Mouse (Mus musculus) hindbrain, embryonic 14.5 days (tissue): ENCODE data around the gene Gltpd2. TPM values are rescaled to one million over a fixed set of nuclear protein-coding genes. Genes with fewer than 3 reads are reported as not detected.

Experiments
- ATAC-seq: fragments of 200-750 bp; cut with Nextera tagmentation; 2 replicates; pipeline ENCODE4 v1.8.0; 2017; ENCODE audit warnings: moderate number of reproducible peaks, mild to moderate bottlenecking, moderate TSS enrichment, moderate library complexity; ENCODE audit not compliant: low FRiP score
- DNase-seq: peaks from one replicate; pipeline ENCODE4 v3.0.0-alpha.2; 2015; ENCODE audit warnings: low spot score
- H3K27ac ChIP-seq: fragments of 300-500 bp; sonication (generic); 2 replicates; pipeline ENCODE4 v1.5.1; 2014; ENCODE audit warnings: mild to moderate bottlenecking, moderate library complexity
- H3K27me3 ChIP-seq: fragments of 300-500 bp; sonication (generic); 2 replicates; pipeline ENCODE4 v1.6.1; 2014; ENCODE audit warnings: mild to moderate bottlenecking, low read length, mixed read lengths; ENCODE audit not compliant: control insufficient read depth, insufficient read depth
- H3K36me3 ChIP-seq: fragments of 300-500 bp; sonication (generic); replicated peaks from 2 replicates; pipeline ENCODE4 v1.6.1; 2014; ENCODE audit not compliant: control insufficient read depth, insufficient read depth
- H3K4me1 ChIP-seq: fragments of 300-500 bp; sonication (generic); replicated peaks from 2 replicates; pipeline ENCODE4 v1.6.1; 2014; ENCODE audit warnings: antibody characterized with exemption, low read length, mixed read lengths; ENCODE audit not compliant: control insufficient read depth, insufficient read depth
- H3K4me2 ChIP-seq: fragments of 300-500 bp; sonication (generic); replicated peaks from 2 replicates; pipeline ENCODE4 v1.6.1; 2014; ENCODE audit warnings: mild to moderate bottlenecking, moderate library complexity
- H3K4me3 ChIP-seq: fragments of 300-500 bp; sonication (generic); replicated peaks from 2 replicates; pipeline ENCODE4 v1.5.1; 2014; ENCODE audit warnings: mild to moderate bottlenecking, low read length
- H3K9ac ChIP-seq: fragments of 300-500 bp; sonication (generic); 2 replicates; pipeline ENCODE4 v1.6.1; 2014
- H3K9me3 ChIP-seq: fragments of 300-500 bp; sonication (generic); 2 replicates; pipeline ENCODE4 v1.6.1; 2016; ENCODE audit warnings: low read length; ENCODE audit not compliant: control insufficient read depth
- WGBS: fragments of 180-500 bp; shearing (Covaris S2); extraction: QIAGEN DNeasy Blood & Tissue Kit; methylation state at CpG from one replicate; pipeline ENCODE4 v1.1.7; 2014; 5-methylcytosine and 5-hydroxymethylcytosine counted together
- polyA plus RNA-seq: library from polyadenylated mRNA; unstranded; fragments of >200 nt; fragmentation: Nextera tagmentation; extraction: Ambion mirVana; gene quantifications from 2 replicates; pipeline ENCODE4 v1.2.1, GENCODE M21; 2014

The Gltpd2 gene
- polyA plus RNA-seq, 1 experiment from 2014 or later, result 0.28 TPM

DNA sequence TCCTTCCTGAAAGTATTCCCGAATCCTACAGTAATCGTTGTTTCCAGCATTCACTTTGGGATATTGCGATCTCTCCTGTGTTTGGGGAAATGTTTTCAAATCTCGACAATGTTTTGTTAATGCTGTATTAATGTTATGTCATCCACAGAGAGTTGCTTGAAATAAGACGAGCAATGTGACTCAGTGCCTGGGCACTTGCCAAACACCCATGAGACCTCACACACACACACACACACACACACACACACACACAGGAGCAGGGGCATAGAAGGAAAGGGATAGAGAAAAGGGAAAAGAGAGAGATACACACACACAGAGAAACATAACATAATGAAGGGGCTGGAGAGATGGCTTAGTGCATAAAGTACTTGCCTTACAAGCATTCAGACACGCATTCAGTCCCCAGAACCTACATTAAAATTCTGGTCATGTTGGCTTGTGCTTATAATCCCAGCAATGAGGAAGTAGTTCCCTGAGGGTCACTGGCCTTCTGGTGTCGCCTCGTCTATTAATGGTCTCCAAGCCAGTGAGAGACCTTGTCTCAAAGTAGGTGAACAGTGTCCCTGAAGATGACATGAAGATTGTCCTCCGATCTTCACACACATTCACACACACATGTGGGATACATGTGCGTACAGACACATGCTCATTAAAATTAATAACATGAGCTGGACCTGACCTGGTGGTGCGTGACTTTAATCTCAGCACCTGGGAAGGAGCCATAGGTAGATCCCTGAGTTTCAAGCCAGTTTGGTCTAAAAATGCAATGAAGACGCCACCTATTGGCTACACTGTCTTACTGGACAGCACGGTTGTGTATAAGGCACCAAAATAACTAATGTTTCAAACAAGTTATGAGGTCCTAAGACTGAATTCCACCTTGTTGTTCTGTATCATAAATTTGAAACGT lies 19.2 kb upstream of the Gltpd2 start:
- H3K4me2 ChIP-seq, result no peak overlapping the region
- DNase-seq, result no peak
- H3K4me1 ChIP-seq, result no peaks in the 10 kb centered on the region
- ATAC-seq, result no peak
- H3K27me3 ChIP-seq, result no peaks in the 10 kb centered on the region
- no peak overlapping the region for H3K4me3 ChIP-seq
- no peaks in the 10 kb centered on the region for H3K36me3 ChIP-seq
- no peak overlapping the region for H3K9ac ChIP-seq
- WGBS, result 72% methylated on average over 14 of the region's 14 CpGs
- no peaks in the 10 kb centered on the region for H3K9me3 ChIP-seq
- no peak overlapping the region for H3K27ac ChIP-seq

DNA sequence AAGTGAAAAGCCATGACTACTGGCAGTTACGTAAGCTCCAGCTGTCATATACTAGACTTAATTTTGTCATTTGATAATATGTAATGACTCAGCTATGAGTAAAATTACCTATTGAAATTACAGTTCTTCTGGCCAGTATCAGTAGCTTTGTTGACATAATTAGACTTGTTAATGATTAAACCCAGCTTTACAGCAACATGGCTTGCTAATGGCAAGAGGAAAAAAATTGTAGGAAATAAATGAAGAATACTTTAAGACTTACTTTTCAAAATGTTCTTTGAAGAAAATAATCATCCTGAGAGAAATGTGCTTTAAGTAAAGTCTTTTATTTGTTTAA lies 18.6 kb upstream of the Gltpd2 start:
- no peaks in the 10 kb centered on the region for H3K4me1 ChIP-seq
- no peak overlapping the region for H3K4me2 ChIP-seq
- no peak for ATAC-seq
- H3K9me3 ChIP-seq, result no peaks in the 10 kb centered on the region
- no peaks in the 10 kb centered on the region for H3K36me3 ChIP-seq
- WGBS, result 93% methylated on average over 1 of the region's 1 CpGs
- no peak overlapping the region for H3K27ac ChIP-seq
- H3K9ac ChIP-seq, result no peak overlapping the region
- no peak overlapping the region for H3K4me3 ChIP-seq
- no peak for DNase-seq
- no peaks in the 10 kb centered on the region; the same call in 1 of the 2 replicates for H3K27me3 ChIP-seq

DNA sequence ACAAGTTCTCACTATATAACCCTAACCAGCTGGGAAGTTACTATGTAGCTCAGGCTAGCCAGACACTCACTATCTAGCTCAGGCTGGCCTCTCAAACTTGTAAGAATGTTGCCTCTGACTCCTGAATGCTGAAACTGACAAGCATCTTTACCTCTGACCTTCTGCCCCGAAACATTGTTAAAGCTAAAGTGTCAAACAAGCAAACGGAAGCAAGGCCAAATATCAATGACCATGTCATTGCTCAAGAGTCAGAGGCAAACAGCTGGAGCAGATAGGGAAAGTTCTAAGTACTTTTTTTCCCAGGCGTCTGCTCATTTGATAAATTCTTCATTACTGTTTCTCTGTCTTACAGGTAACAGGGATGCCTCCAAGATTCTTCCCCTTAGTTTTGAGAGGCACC lies 17.0 kb upstream of the Gltpd2 start:
- WGBS, result 66% methylated on average over 3 of the region's 3 CpGs
- ATAC-seq (no peak), DNase-seq (no peak)
- Histone ChIP-seq H3K36me3 (no peaks in the 10 kb centered on the region), H3K9me3 (no peaks in the 10 kb centered on the region), H3K9ac (no peak overlapping the region), H3K27ac (no peak overlapping the region), H3K4me2 (no peak overlapping the region), H3K4me3 (no peak overlapping the region), H3K4me1 (no peaks in the 10 kb centered on the region), H3K27me3 (no peaks in the 10 kb centered on the region; the same call in 1 of the 2 replicates)

DNA sequence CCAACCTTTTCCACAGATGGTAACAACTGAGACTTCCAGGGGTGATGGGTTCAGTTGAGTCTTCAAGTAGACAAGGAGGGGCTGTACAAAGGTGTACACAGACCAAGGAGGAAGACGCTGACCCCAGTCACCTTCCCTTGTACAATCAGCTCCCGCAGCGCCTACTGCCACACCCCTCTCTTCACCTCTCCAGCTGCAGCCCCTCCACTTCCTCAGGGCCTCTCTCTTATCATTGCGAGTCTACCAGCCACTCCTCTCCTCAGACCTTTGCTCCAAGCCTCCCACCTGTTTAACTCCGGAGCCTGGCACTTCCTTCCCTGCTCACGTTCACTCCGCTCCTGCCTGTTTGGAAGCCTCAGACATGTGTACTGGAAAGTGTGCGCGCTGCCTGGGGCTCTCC lies 14.0 kb upstream of the Gltpd2 start, which contains the start of gene Tm4sf5:
Gene Tm4sf5, plus strand, starts transcription at position 275 of the 400 bp plus-strand sequence.
- H3K4me1 ChIP-seq, result 0 out of 2 replicates have a peak, but pooled peaks cover 6% of the 10 kb centered on the region
- ATAC-seq, result no peak
- H3K9me3 ChIP-seq, result no peaks in the 10 kb centered on the region
- H3K4me3 ChIP-seq, result no peak within 1 kb of the TSS
- 84% methylated on average over 9 of the region's 9 CpGs for WGBS
- no peak within 1 kb of the TSS for H3K9ac ChIP-seq
- H3K36me3 ChIP-seq, result no peaks in the 10 kb centered on the region
- no peak within 1 kb of the TSS for H3K27ac ChIP-seq
- peaks cover 4% of the 10 kb centered on the region for H3K27me3 ChIP-seq
- DNase-seq, result no peak
- no peak within 1 kb of the TSS for H3K4me2 ChIP-seq

DNA sequence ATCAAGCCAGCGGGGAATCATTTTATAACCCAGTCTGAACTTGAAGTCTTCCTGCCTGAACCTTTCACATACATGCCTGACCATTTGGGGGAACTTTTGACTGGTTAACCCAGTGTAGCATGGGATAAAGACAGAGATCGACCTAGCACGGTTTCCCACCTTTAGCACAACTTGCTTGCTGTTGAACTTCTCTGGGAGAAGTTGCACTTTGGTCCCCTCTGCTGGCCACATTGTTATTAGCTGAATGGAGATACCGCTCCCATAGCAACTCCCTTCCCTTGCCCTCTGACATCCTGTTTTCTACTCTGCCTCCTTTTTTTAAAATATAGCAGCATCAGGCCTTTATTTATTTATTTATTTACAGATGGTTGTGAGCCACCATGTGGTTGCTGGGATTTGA lies 12.6 kb upstream of the Gltpd2 start:
- 33% methylated on average over 4 of the region's 4 CpGs for WGBS
- no peak overlapping the region for H3K4me3 ChIP-seq
- ATAC-seq (no peak), DNase-seq (peak; percentile 74)
- H3K27me3 ChIP-seq, result peaks cover 4% of the 10 kb centered on the region
- H3K4me1 ChIP-seq, result 0 out of 2 replicates have a peak, but pooled peaks cover 7% of the 10 kb centered on the region
- H3K9me3 ChIP-seq, result no peaks in the 10 kb centered on the region
- no peak overlapping the region for H3K9ac ChIP-seq
- no peak overlapping the region for H3K27ac ChIP-seq
- H3K36me3 ChIP-seq, result no peaks in the 10 kb centered on the region
- H3K4me2 ChIP-seq, result no peak overlapping the region

DNA sequence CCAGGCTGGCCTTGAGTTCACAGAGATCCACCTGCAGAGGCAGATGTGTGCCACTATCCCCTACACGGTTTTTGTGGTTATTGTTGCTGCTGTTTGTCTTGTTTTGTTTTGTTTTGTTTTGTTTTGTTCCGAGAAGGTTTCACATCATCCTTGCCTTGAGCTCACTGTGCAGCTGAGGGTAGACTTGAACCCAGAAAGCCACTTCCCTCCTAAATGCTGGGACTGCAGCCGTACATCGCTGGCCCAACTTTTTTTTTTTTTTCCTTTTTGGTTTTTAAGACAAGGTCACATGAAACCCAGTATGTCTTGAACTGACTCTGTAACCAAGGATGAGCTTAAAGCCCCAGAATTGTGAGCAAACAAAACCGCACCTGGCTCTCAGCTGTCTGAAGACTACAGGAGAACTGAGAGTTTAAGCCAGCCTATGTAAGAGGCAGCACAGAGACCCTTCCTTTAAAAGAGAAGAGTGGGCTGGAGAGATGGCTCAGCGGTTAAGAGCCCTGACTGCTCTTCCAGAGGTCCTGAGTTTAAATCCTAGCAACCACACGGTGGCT lies 12.0 kb upstream of the Gltpd2 start:
- 74% methylated on average over 7 of the region's 7 CpGs for WGBS
- no peak overlapping the region for H3K9ac ChIP-seq
- DNase-seq (no peak), ATAC-seq (no peak)
- no peak overlapping the region for H3K27ac ChIP-seq
- 0 out of 2 replicates have a peak, but pooled peaks cover 7% of the 10 kb centered on the region for H3K4me1 ChIP-seq
- H3K9me3 ChIP-seq, result no peaks in the 10 kb centered on the region
- H3K36me3 ChIP-seq, result no peaks in the 10 kb centered on the region
- H3K4me3 ChIP-seq, result no peak overlapping the region
- H3K27me3 ChIP-seq, result peaks cover 4% of the 10 kb centered on the region
- H3K4me2 ChIP-seq, result no peak overlapping the region

DNA sequence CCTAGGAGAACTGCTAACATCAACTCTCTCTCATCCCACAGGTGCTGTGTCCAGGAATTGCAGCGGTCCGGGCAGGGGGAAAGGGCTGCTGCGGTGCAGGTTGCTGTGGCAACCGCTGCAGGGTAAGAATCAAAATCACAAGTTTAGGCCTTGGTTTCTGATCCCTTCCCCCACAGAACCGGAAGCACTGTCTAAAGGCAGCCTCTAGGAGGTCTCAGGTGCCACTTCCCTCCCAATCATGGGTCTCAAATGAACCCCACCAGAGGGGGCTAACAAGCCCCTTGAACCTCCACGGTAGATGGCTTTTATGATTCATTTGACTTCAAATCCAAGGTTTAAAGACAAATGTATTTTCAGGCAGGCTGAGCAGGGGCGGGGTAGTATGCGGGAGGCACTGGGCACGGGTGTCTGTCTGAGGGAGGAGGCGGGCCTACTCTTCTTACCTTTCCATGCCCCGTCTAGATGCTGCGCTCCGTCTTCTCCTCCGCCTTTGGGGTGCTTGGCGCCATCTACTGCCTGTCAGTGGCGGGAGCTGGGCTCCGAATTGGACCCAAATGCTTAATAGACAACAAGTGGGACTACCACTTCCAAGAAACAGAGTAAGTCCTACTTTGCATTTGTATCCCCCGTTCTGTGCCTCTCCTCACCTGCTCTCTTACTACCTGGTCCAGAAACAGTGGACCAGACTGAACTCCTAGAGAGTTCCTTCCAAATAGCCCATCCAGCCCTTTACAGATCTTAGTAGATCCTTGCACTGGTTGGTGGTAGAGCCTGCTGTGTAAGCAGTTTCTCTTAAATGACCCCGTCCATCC lies 9.0 kb upstream of the Gltpd2 start:
- peak; percentile 37; the same call in 1 of the 2 replicates for ATAC-seq
- H3K4me3 ChIP-seq, result no peak overlapping the region
- H3K9me3 ChIP-seq, result no peaks in the 10 kb centered on the region
- 7% methylated on average over 19 of the region's 19 CpGs for WGBS
- H3K9ac ChIP-seq, result no peak overlapping the region; the same call in 1 of the 2 replicates
- no peak overlapping the region for H3K27ac ChIP-seq
- DNase-seq, result peak; percentile 67
- H3K4me1 ChIP-seq, result 0 out of 2 replicates have a peak, but pooled peaks cover 7% of the 10 kb centered on the region
- peak overlapping the region; percentile 42 for H3K4me2 ChIP-seq
- H3K36me3 ChIP-seq, result no peaks in the 10 kb centered on the region
- peaks cover 4% of the 10 kb centered on the region for H3K27me3 ChIP-seq

DNA sequence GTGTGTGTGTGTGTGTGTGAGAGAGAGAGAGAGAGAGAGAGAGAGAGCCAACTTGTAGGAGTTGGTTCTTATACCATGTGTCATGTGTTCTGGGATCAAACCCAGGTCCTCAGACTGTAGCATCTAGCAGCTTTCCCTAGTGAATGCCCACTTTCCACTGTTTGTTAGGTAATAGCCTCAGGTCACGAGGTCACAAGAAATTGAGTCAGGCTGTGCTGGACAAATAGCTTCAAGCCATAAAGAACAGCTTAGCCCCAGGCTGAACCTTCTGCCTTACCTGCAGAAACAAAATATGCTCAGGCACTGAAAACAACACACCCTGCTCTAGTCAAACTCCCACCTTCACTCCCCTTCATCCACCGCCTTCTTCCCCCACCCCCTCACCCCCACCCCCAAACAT lies 7.8 kb upstream of the Gltpd2 start:
- H3K27ac ChIP-seq, result no peak overlapping the region
- no peak overlapping the region for H3K4me3 ChIP-seq
- DNase-seq (no peak), ATAC-seq (no peak)
- H3K4me2 ChIP-seq, result no peak overlapping the region
- 77% methylated on average over 2 of the region's 2 CpGs for WGBS
- H3K27me3 ChIP-seq, result peaks cover 4% of the 10 kb centered on the region; the same call in 1 of the 2 replicates
- H3K9ac ChIP-seq, result no peak overlapping the region
- no peaks in the 10 kb centered on the region for H3K9me3 ChIP-seq
- no peaks in the 10 kb centered on the region for H3K36me3 ChIP-seq
- H3K4me1 ChIP-seq, result 0 out of 2 replicates have a peak, but pooled peaks cover 7% of the 10 kb centered on the region

DNA sequence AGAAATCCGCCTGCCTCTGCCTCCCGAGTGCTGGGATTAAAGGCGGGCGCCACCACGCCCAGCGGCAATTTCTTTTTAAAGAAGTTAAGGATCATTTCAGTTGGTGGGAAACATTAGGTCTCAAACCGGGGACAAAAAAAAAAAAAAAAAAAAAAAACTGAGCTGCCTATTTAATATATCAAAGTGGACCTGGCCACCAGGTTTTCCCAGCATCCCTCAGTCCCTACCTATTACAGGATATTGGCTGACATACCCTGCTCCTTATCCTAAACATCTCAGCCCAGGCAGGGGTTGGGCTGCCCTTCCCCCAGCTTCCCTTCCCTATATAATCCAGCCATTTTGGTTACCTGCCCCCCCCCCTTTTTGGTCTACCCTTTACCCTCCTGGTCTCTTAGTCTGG lies 7.2 kb upstream of the Gltpd2 start:
- Histone ChIP-seq H3K4me1 (0 out of 2 replicates have a peak, but pooled peaks cover 7% of the 10 kb centered on the region), H3K27ac (no peak overlapping the region), H3K4me2 (no peak overlapping the region), H3K9me3 (no peaks in the 10 kb centered on the region), H3K27me3 (peaks cover 4% of the 10 kb centered on the region; the same call in 1 of the 2 replicates), H3K9ac (no peak overlapping the region), H3K4me3 (no peak overlapping the region), H3K36me3 (no peaks in the 10 kb centered on the region)
- DNase-seq, result no peak
- no peak for ATAC-seq
- WGBS, result 93% methylated on average over 7 of the region's 7 CpGs
